Mouse (Mus musculus) embryonic facial prominence, embryonic 14.5 days (tissue): Measurements from ENCODE around the gene Btg2. TPM values are rescaled to one million over a fixed set of nuclear protein-coding genes. Genes with fewer than 3 reads are reported as not detected.

ENCODE experiments used
- ATAC-seq: fragments of 200-750 bp; cut with Nextera tagmentation; 2 replicates; pipeline ENCODE4 v1.8.0; 2017; ENCODE audit warnings: low read depth, moderate number of reproducible peaks, moderate TSS enrichment
- DNase-seq: peaks from one replicate; pipeline ENCODE4 v3.0.0-alpha.2; 2015; ENCODE audit warnings: low spot score
- H3K27ac ChIP-seq: fragments of 300-500 bp; sonication (generic); replicated peaks from 2 replicates; pipeline ENCODE4 v1.5.1; 2014; ENCODE audit warnings: low read depth, mild to moderate bottlenecking, low read length, moderate library complexity
- H3K27me3 ChIP-seq: fragments of 300-500 bp; sonication (generic); replicated peaks from 2 replicates; pipeline ENCODE4 v1.6.1; 2014; ENCODE audit warnings: low read length; ENCODE audit not compliant: control insufficient read depth, insufficient read depth
- H3K36me3 ChIP-seq: fragments of 300-500 bp; sonication (generic); 2 replicates; pipeline ENCODE4 v1.6.1; 2014; ENCODE audit warnings: low read length, mixed read lengths; ENCODE audit not compliant: control insufficient read depth, insufficient read depth
- H3K4me1 ChIP-seq: fragments of 300-500 bp; sonication (generic); 2 replicates; pipeline ENCODE4 v1.6.1; 2014; ENCODE audit warnings: antibody characterized with exemption, low read length; ENCODE audit not compliant: control insufficient read depth, insufficient read depth
- H3K4me2 ChIP-seq: fragments of 300-500 bp; sonication (generic); 2 replicates; pipeline ENCODE4 v1.6.1; 2014; ENCODE audit warnings: low read depth, mild to moderate bottlenecking, low read length, moderate library complexity, mixed read lengths
- H3K4me3 ChIP-seq: fragments of 300-500 bp; sonication (generic); 2 replicates; pipeline ENCODE4 v1.5.1; 2014; ENCODE audit warnings: low read depth, mild to moderate bottlenecking, low read length
- H3K9ac ChIP-seq: fragments of 300-500 bp; sonication (generic); 2 replicates; pipeline ENCODE4 v1.6.1; 2014; ENCODE audit warnings: low read depth, mild to moderate bottlenecking, low read length, moderate library complexity, mixed read lengths
- H3K9me3 ChIP-seq: fragments of 300-500 bp; sonication (generic); 2 replicates; pipeline ENCODE4 v1.6.1; 2016; ENCODE audit warnings: low read length; ENCODE audit not compliant: control insufficient read depth
- WGBS: fragments of 180-500 bp; shearing (Covaris S2); extraction: QIAGEN DNeasy Blood & Tissue Kit; methylation state at CpG from one replicate; pipeline ENCODE4 v1.1.7; 2014; 5-methylcytosine and 5-hydroxymethylcytosine counted together
- polyA plus RNA-seq: library from polyadenylated mRNA; unstranded; fragments of >200 nt; fragmentation: Nextera tagmentation; extraction: Ambion mirVana; gene quantifications from 2 replicates; pipeline ENCODE4 v1.2.1, GENCODE M21; 2014

Btg2 gene
- polyA plus RNA-seq, 1 experiment from 2014 or later: 41.3 TPM

DNA sequence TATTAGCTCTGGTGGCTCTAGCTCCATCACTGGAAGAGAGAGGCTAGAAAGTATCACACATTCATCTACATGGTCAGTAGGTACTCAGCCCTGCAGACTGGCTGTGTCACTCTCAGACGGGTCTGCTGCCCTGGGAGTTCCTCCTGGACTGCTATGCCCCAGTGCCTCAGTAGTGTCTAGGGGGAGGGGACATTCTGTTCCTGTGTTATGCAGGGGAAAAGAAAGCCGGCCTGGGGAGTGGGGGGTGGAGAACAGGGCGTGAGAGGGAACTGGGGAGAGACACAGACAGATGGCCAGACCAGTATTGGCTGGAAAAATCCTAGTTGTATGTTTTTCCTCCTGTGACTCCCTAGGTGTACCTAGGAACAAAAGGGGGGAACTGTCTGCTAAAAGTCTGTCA, 7.1 kb upstream of the Btg2 start:
- Histone ChIP-seq H3K4me1 (peaks cover 20% of the 10 kb centered on the region), H3K27ac (no peak overlapping the region), H3K9me3 (no peaks in the 10 kb centered on the region), H3K4me3 (no peak overlapping the region), H3K9ac (no peak overlapping the region; the same call in 1 of the 2 replicates), H3K27me3 (no peaks in the 10 kb centered on the region), H3K36me3 (no peaks in the 10 kb centered on the region), H3K4me2 (no peak overlapping the region)
- DNase-seq (no peak), ATAC-seq (no peak)
- WGBS: 32% methylated on average over 3 of the region's 3 CpGs

DNA sequence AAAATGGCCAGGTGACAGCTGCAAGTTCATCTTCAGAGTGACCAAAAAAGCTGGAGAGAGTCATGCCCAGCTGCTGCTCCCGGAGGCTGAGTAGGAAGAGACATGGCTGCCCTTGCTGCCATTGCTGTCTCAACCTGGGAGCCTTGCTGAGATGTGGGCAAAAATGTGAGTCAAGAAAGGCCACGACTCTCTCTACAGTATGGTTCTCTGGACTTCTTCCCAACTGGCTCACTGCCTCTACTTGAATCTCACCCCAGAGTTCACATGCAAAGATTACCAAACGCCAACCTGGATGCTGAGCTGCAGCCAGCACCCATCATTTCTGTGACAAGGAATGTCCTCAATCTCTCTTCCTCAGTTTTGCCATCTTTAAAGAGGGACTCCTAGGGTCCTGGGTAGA, 5.2 kb upstream of the Btg2 start:
- no peak for DNase-seq
- no peak overlapping the region for H3K27ac ChIP-seq
- H3K9ac ChIP-seq: no peak overlapping the region
- no peak overlapping the region for H3K4me3 ChIP-seq
- no peak for ATAC-seq
- H3K4me2 ChIP-seq: no peak overlapping the region
- H3K9me3 ChIP-seq: no peaks in the 10 kb centered on the region
- no peaks in the 10 kb centered on the region for H3K36me3 ChIP-seq
- 74% methylated on average over 3 of the region's 3 CpGs for WGBS
- no peaks in the 10 kb centered on the region for H3K27me3 ChIP-seq
- H3K4me1 ChIP-seq: peaks cover 26% of the 10 kb centered on the region

DNA sequence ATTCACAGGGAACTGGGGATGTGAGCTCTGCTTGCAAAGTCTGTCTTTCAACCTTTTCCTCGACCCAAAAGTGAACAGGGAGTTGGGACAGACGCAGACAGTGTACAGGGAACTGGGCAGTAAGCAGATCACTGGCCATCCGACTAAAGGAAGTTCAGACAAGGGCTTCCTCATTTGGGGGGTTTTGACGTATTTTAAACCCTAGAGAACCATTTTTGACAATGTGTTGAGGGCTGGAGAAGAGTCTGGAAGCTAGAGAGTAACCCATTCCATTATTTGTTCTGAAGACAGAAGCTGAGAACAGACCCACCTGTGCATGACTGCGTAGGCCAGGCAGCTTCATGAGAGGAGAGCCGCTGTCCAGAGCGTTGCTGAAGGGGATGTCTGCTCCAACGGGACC, 4.8 kb upstream of the Btg2 start:
- 76% methylated on average over 8 of the region's 8 CpGs for WGBS
- no peak for DNase-seq
- no peaks in the 10 kb centered on the region for H3K9me3 ChIP-seq
- H3K27ac ChIP-seq: no peak overlapping the region
- no peaks in the 10 kb centered on the region for H3K27me3 ChIP-seq
- ATAC-seq: no peak
- H3K4me1 ChIP-seq: peaks cover 26% of the 10 kb centered on the region
- H3K4me2 ChIP-seq: no peak overlapping the region
- no peak overlapping the region for H3K9ac ChIP-seq
- no peak overlapping the region for H3K4me3 ChIP-seq
- H3K36me3 ChIP-seq: no peaks in the 10 kb centered on the region

DNA sequence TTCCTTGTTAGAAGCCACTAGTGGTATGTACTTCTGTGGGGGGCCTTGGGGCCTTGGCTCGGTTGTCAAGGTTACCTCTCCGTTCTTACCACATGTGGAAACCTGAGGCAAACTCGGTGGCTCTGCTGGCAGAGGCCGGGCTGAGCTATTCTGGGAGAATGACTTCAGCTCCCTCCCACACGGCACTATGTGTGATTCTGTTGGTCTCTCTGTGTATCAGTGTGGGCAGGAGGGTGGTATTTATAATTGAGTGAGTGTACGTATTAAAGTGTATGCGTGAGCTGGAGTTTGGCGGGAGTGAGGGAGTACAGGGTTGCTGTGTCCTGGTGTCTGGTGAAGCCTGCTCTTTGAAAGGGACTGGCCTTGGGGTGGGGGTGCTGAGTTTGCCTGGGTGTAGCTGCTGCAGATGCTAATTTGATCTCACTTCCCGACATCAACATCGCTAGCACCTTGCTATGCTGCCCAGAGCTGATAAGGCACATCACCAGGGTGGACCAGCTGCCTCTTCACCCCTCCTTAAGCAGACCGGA, 4.1 kb upstream of the Btg2 start:
- DNase-seq: peak; percentile 64

DNA sequence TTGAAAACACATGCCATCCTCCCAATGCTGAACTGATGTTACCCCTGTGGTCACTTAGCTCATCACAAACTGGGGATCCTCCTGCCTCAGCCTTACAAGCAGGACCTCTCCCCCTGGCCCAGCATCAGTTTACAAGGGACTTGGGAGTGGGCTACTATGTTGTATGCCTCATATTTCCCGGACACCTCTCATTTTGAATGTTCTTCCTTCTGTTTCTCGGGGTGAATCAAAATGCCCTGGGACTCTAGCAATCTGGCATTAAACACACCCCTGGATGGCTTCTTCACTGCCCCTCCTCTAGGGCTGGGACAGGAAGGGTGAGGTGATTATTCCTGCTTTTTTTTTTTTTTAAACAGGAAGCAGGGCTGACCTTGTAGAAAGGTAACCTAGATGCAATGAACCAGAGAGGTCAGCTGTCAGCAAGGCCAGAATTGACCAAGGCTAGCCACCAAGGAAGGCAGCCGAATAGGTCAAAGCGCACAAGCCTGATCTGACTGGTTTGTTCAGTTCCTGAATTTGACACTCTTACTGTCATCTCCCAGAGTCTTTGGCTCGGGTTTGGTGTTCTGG, 2.0 kb upstream of the Btg2 start:
- WGBS: 68% methylated on average over 5 of the region's 5 CpGs
- peaks cover 38% of the 10 kb centered on the region for H3K4me1 ChIP-seq
- no peak overlapping the region for H3K27ac ChIP-seq
- no peak overlapping the region for H3K9ac ChIP-seq
- no peak overlapping the region for H3K4me2 ChIP-seq
- DNase-seq (no peak), ATAC-seq (no peak)
- peaks cover 10% of the 10 kb centered on the region; the same call in 1 of the 2 replicates for H3K36me3 ChIP-seq
- no peaks in the 10 kb centered on the region for H3K9me3 ChIP-seq
- H3K27me3 ChIP-seq: no peaks in the 10 kb centered on the region
- no peak overlapping the region for H3K4me3 ChIP-seq

More for the DNA sequence above, 4.1 kb upstream of the Btg2 start:
- Histone ChIP-seq H3K4me2 (no peak overlapping the region), H3K4me3 (no peak overlapping the region), H3K36me3 (no peaks in the 10 kb centered on the region), H3K27ac (no peak overlapping the region; the same call in 1 of the 2 replicates), H3K4me1 (peaks cover 30% of the 10 kb centered on the region), H3K27me3 (no peaks in the 10 kb centered on the region), H3K9ac (no peak overlapping the region), H3K9me3 (no peaks in the 10 kb centered on the region)
- ATAC-seq: no peak
- WGBS: 43% methylated on average over 11 of the region's 11 CpGs

DNA sequence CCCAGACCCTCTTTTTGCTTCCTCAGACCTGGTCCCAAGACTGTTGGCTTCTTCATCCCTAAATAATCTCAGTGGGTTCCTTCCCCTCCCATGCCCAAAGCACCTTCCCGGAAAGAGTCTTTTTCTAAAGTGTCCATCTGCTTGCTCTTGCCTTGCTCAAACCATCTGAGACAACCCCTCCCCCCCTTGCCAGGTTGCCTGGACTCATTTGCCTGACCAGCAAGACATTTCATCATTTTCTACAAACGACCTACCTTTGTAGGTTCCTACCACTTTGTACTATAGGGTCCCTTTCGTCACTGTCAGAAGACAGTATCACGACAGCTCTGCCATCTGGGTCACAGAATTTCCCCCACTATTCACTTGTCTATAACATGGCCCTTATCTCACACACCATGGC, 1.5 kb upstream of the Btg2 start:
- ATAC-seq: no peak
- Histone ChIP-seq H3K27me3 (no peaks in the 10 kb centered on the region), H3K4me3 (no peak overlapping the region), H3K27ac (peak overlapping the region; percentile 87; the same call in 1 of the 2 replicates), H3K9ac (no peak overlapping the region), H3K4me2 (no peak overlapping the region), H3K9me3 (no peaks in the 10 kb centered on the region), H3K36me3 (peaks cover 16% of the 10 kb centered on the region; the same call in 1 of the 2 replicates), H3K4me1 (peaks cover 38% of the 10 kb centered on the region)
- DNase-seq: no peak
- 75% methylated on average over 4 of the region's 4 CpGs for WGBS

DNA sequence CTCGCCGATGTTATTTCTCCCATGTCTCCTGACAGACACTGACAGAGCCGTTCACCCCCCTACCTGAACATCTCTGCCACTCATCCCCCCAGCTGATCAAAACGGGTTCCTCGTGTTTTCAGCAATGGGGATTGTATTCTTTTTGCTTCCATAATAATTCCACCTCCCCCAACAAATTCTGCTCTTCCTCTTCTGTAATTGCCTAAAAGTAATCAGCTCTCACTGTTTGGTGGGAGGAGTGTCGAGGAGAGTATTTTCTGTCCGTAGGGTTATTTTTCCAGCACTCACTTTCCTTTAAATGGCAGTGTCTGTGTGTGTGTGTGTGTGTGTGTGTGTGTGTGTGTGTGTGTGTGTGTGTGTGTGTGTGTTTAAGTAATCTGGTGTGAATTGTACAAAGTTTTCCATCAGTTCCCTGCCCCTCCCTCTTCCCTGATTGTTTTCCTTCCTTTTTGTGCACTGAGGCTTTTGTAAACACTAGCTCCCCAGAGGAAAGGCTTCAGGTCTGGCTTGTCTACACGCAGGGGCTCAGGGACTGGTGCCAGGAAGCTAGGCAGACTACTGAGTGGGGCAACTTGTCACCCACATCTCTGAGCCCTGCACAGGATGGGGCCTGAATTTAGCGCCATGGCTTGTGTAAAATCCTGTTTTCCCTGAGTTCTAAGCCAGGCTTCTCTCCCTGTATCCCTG, 700 bp upstream of the Btg2 start:
- H3K9me3 ChIP-seq: no peaks in the 10 kb centered on the region
- H3K27ac ChIP-seq: peak overlapping the region; percentile 87
- H3K9ac ChIP-seq: peak overlapping the region; percentile 84
- 10% methylated on average over 7 of the region's 9 CpGs for WGBS
- peaks cover 38% of the 10 kb centered on the region for H3K4me1 ChIP-seq
- H3K4me3 ChIP-seq: peak overlapping the region; percentile 63
- H3K27me3 ChIP-seq: no peaks in the 10 kb centered on the region
- ATAC-seq: no peak
- peak overlapping the region; percentile 83 for H3K4me2 ChIP-seq
- peaks cover 16% of the 10 kb centered on the region; the same call in 1 of the 2 replicates for H3K36me3 ChIP-seq
- DNase-seq: peak; percentile 86

DNA sequence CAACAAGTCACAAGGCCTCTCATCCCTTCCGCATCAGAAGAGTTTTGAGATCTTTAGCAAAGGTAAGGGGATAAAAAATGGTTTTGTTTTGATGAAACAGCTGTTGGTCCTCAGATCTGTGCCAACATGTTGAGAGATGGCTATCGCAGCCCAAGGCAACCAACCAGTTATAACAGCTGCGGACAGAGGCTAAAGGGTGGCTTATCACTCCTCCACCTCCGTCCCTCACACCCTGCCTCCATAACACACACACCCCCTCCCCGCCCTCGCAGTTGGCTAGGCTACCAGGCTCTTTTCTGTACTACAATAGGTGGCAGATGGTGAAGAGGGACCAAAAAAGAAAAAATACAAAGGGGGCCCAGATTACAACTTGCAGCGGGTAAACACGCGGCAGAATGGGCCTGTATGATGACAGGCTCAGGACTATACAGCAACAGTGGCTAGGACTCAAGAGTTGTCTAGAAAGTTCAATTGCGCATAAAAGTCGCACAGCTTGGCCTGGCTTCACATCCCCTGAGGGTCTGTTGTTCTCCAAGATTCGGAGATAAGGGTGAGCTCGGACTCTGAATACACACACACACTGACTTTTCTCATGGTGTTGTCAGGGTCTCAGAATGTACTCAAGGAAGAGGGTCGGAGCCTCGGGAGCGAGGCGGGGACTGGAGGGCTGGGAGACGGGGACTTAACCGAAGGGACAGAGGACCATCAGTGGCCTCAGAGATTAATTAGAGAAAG, 692 bp downstream of the Btg2 start:
- Histone ChIP-seq H3K27ac (peak overlapping the region; percentile 66), H3K9me3 (no peaks in the 10 kb centered on the region), H3K9ac (peak overlapping the region; percentile 84), H3K27me3 (no peaks in the 10 kb centered on the region), H3K36me3 (peaks cover 16% of the 10 kb centered on the region; the same call in 1 of the 2 replicates), H3K4me1 (peaks cover 37% of the 10 kb centered on the region), H3K4me2 (peak overlapping the region; percentile 83), H3K4me3 (peak overlapping the region; percentile 63)
- DNase-seq (no peak), ATAC-seq (peak; percentile 4; the same call in 1 of the 2 replicates)
- 15% methylated on average over 19 of the region's 19 CpGs for WGBS
